Mouse (Mus musculus): ENCODE data around the gene Tfap4.

- TF ChIP-seq CTCF (IDR thresholded peaks at IDR 0.05; ENCODE audit: low read depth), result no peak
- TF ChIP-seq EP300 (IDR thresholded peaks at IDR 0.05; ENCODE audit: low read depth), result no peak
Measured at GRCm38 (mm10) chr16:4523313-4524004, 36.2 kb downstream of the Tfap4 start.
